Mouse (Mus musculus): ENCODE results near the gene Ifi213. TPM values are rescaled to one million over a fixed set of nuclear protein-coding genes. Genes with fewer than 3 reads are reported as not detected.

Ifi213 gene
- polyA plus RNA-seq (2012; rRNA removed): 0.09 and 0.34 TPM in 2 replicates

DNA sequence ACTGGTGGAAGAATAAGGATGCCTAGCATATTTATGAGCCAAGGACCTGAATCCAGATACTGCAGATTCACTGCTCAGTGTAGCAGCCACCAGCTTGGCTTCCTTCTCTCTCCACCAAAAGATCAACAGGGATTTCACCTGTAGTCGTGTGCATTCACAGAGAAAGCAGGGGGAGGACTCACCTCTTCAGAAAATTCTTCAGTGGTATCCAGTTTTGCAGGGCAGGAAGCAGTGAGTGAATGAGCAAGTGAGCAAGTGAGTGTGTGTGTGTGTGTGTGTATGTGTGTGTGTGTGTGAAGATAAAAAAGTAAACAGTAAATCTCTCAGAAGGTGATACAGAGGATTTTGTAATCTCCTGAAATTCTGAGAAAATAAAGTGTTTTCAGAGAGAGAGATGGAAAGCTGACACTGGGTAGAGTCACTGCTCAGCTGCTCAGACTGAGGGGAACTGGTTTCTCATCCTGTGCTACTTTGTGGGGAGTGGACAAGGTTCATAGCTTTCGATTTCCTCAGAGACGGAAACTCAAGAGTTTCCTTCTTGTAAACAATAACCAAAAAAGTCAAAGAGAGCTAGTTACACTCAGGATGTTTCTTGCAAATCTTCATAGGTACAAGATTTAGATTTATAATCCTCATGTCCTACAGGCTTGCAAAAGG lies at the start of gene Ifi213:
TSS of gene Ifi213 (minus strand) at position 437 of the 657 bp plus-strand sequence.

DNA sequence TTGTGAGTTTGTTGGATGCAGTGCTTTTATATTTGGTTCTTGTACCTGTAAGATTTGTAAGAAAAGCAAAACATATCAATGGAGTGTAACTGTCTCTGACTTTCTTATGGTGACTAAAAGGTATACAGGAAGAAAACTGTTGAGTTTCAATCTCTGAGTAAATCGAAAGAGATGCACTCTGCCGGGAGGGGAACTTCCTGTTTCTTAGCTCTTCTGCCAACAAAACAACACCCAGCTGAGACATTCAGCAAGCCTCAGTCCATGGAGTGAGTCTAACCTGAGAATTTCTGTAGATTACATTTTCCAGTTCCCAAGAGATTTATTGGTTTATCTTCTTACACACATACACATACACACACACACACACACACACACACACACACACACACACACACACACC lies 31.5 kb upstream of the Ifi213 start, which contains the start of gene Ifi209:
TSS of gene Ifi209 (plus strand) at position 296 of the 400 bp plus-strand sequence.

DNA sequence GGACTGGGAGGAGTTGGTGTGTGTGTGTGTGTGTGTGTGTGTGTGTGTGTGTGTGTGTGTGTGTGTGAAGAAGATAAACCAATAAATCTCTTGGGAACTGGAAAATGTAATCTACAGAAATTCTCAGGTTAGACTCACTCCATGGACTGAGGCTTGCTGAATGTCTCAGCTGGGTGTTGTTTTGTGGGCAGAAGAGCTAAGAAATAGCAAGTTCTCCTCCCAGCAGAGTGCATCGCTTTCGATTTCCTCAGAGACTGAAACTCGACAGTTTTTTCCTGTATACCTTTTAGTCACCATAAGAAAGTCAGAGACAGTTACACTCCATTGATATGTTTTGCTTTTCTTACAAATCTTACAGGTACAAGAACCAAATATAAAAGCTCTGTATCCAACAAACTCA lies 63.3 kb downstream of the Ifi213 start, which contains the start of gene Ifi214:
TSS of gene Ifi214 (minus strand) at position 167 of the 400 bp plus-strand sequence.

Other genes starting within 250 kb of the Ifi213 start
- gene Aim2, start 248.4 kb downstream of the Ifi213 start, polyA plus RNA-seq (2012; rRNA removed): 9.1 and 10.1 TPM in 2 replicates
- gene Cadm3, start 231.6 kb downstream of the Ifi213 start, polyA plus RNA-seq (2012; rRNA removed): 11.3 and 14.2 TPM in 2 replicates
- gene Ifi206, start 108.2 kb downstream of the Ifi213 start, polyA plus RNA-seq (2012; rRNA removed): 0.20 and 0.25 TPM in 2 replicates
- 0.05 TPM in 1 of 2 replicates, not detected in the other for gene Ifi214, start 63.3 kb downstream of the Ifi213 start, polyA plus RNA-seq (2012; rRNA removed)
- gene Ifi209, start 31.6 kb upstream of the Ifi213 start, polyA plus RNA-seq (2012; rRNA removed): 0.06 and 0.17 TPM in 2 replicates
- 0.28 and 0.45 TPM in 2 replicates for gene Ifi208, start 74.4 kb upstream of the Ifi213 start, polyA plus RNA-seq (2012; rRNA removed)
- 1.1 TPM in 2 replicates for gene Ifi207, start 142.5 kb upstream of the Ifi213 start, polyA plus RNA-seq (2012; rRNA removed)
- gene Ifi204, start 167.7 kb upstream of the Ifi213 start, polyA plus RNA-seq (2012; rRNA removed): 0.17 and 0.29 TPM in 2 replicates